Mouse (Mus musculus) megakaryocyte, adult 5-6 weeks (primary cell): ENCODE measurements around the gene 4933430I17Rik. TPM values are rescaled to one million over a fixed set of nuclear protein-coding genes. Genes with fewer than 3 reads are reported as not detected.

Source experiments
- ATAC-seq: 2 replicates; pipeline ENCODE4 v1.8.0; 2016; ENCODE audit warnings: mild to moderate bottlenecking, inconsistent platforms; ENCODE audit not compliant: poor library complexity, severe bottlenecking
- total RNA-seq, 2 experiments: library from RNA; stranded (forward) in 1 of 2; stranded (reverse) in 1 of 2; fragments of 153-499, 151-499 nt in 1 of 2; fragments of 221-1000, 200-1000 nt in 1 of 2; gene quantifications; 2 replicates each; pipeline versions ENCODE4 v1.2.3 to v1.2.4; 2015 to 2017

Gene 4933430I17Rik
- total RNA-seq, 2 experiments from 2014 or later: 0.26 to 0.31 TPM

DNA sequence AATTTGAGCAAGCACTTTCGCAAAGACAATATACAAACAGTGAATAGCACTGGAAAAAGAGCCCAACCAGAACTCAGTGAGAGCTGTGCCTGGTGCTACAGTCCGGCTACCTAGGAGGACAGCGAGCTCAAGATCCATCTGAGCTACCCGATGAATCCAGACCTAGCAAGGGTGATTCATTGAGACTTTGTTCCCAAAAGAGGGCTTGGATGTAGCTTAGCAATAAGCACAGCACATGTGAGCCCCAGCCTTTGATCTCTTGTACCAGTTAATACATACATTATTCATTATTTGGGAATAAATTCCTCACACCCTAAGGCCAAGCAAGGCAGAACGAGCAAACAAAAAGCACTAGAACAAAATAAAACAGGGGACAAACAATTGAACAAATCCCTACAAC, 69.3 kb downstream of the 4933430I17Rik start:
- no peak for ATAC-seq

DNA sequence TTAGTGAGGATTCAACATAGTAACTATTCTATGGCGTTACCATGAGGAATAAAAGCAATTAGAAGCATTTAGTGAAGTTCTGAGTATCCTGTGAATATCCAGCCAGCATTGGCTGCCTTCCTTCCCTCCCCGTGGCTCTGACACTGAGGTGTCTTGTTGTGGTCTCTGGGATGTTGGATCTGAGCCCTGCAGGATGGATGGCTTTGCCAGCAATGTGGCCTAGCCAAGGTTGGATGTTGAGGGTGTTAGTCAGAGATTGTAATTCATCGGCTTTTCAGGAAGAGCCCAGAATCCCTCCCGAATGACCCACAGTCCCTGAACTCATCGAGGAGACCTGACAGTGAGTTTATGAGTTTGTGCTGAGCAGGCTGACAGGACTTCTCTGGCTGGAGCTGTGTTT, 70.9 kb downstream of the 4933430I17Rik start:
- no peak for ATAC-seq

Other genes with a start within 250 kb of the 4933430I17Rik start
- 46.8 and 47.6 TPM in 2 replicates for gene Fkbp15, start 164.8 kb upstream of the 4933430I17Rik start, total RNA-seq (2015)
- 110 and 118 TPM in 2 replicates for gene Fkbp15, start 164.8 kb upstream of the 4933430I17Rik start, total RNA-seq (2017)
- 23.2 and 26.1 TPM in 2 replicates for gene Slc31a1, start 164.6 kb upstream of the 4933430I17Rik start, total RNA-seq (2015)
- 20.7 and 25.3 TPM in 2 replicates for gene Slc31a1, start 164.6 kb upstream of the 4933430I17Rik start, total RNA-seq (2017)
- gene Cdc26, start 116.7 kb upstream of the 4933430I17Rik start, total RNA-seq (2015): 98.2 and 100 TPM in 2 replicates
- gene Cdc26, start 116.7 kb upstream of the 4933430I17Rik start, total RNA-seq (2017): 71.7 and 85.0 TPM in 2 replicates
- 9.3 and 11.2 TPM in 2 replicates for gene Prpf4, start 116.6 kb upstream of the 4933430I17Rik start, total RNA-seq (2015)
- gene Prpf4, start 116.6 kb upstream of the 4933430I17Rik start, total RNA-seq (2017): 9.2 and 11.2 TPM in 2 replicates
- not detected in 2 replicates for gene Rnf183, start 90.1 kb upstream of the 4933430I17Rik start, total RNA-seq (2015)
- gene Rnf183, start 90.1 kb upstream of the 4933430I17Rik start, total RNA-seq (2017): not detected in 2 replicates
- not detected in 2 replicates for gene Wdr31, start 54.5 kb upstream of the 4933430I17Rik start, total RNA-seq (2015)
- not detected in 2 replicates for gene Wdr31, start 54.5 kb upstream of the 4933430I17Rik start, total RNA-seq (2017)
- 0.57 TPM in 1 of 2 replicates, not detected in the other for gene Bspry, start 45.3 kb upstream of the 4933430I17Rik start, total RNA-seq (2015)
- 0.08 and 0.18 TPM in 2 replicates for gene Bspry, start 45.3 kb upstream of the 4933430I17Rik start, total RNA-seq (2017)
- gene Hdhd3, start 21.9 kb upstream of the 4933430I17Rik start, total RNA-seq (2015): 0.14 TPM in 1 of 2 replicates, not detected in the other
- gene Hdhd3, start 21.9 kb upstream of the 4933430I17Rik start, total RNA-seq (2017): not detected in 2 replicates
- gene Alad, start 5.5 kb upstream of the 4933430I17Rik start, total RNA-seq (2015): 12.5 and 16.9 TPM in 2 replicates
- 5.1 and 9.2 TPM in 2 replicates for gene Alad, start 5.5 kb upstream of the 4933430I17Rik start, total RNA-seq (2017)
- gene Pole3, start 301 bp upstream of the 4933430I17Rik start, total RNA-seq (2015): 22.8 and 22.9 TPM in 2 replicates
- gene Pole3, start 301 bp upstream of the 4933430I17Rik start, total RNA-seq (2017): 28.6 and 38.4 TPM in 2 replicates
- 45.0 and 51.3 TPM in 2 replicates for gene Rgs3, start 34.5 kb downstream of the 4933430I17Rik start, total RNA-seq (2015)
- 46.1 and 69.8 TPM in 2 replicates for gene Rgs3, start 34.5 kb downstream of the 4933430I17Rik start, total RNA-seq (2017)